ENCODE assay signal across 14 mouse cellular contexts in the genomic region with DNA sequence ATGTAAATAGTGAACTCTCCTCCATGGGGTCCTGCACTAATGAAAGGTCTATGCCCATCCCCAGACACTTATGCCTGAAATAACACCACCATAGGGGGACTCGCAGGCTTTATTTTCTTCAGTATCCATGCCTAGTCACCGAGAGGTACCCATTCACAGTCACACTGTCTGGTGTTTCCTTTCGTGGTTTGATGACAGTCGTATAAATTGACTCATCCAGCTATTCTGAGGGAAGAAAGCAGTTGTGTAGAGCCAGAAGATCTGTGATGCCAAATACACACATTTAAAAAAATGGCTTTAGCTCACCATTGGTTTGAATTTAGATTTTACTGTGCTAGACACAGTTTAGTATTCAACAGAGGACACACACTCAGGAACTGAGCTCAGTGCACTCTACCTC.
"Had no signal": no experiment of that assay in that cellular context is flagged by ENCODE, and none has a peak within 500 bp of the region (broad histone marks: within the 10 kb centered on the region; RNA-seq: fewer than 3 reads in every experiment).

No protein-coding gene starts in this region.

- H3K4me3 ChIP-seq: limb, embryonic 15.5 days; liver, embryonic 12.5 days; megakaryocyte, embryonic 14.5 days; neural tube, embryonic 12.5 days had no signal

- H3K4me2 ChIP-seq: limb, embryonic 15.5 days; liver, embryonic 12.5 days; lung, embryonic 14.5 days; midbrain, embryonic 11.5 days had no signal

- H3K27ac ChIP-seq: kidney, postnatal 0 days; limb, embryonic 15.5 days; liver, embryonic 12.5 days; neural tube, embryonic 12.5 days had no signal

- H3K4me1 ChIP-seq: limb, embryonic 15.5 days; liver, embryonic 12.5 days; megakaryocyte, embryonic 14.5 days had no signal

- DNase-seq: kidney, adult 9 months; kidney, postnatal 36 days; lung, embryonic 14.5 days; lung, postnatal 10 days; lung, postnatal 4 days; right cerebral cortex, adult 18-20 months; right cerebral cortex, postnatal 25 days; thymus, postnatal 36 days had no signal

- H3K36me3 ChIP-seq: limb, embryonic 15.5 days; liver, embryonic 12.5 days; neural tube, embryonic 12.5 days had no signal

- H3K9ac ChIP-seq: limb, embryonic 15.5 days; liver, embryonic 12.5 days; lung, embryonic 14.5 days; neural tube, embryonic 12.5 days had no signal

- H3K27me3 ChIP-seq: limb, embryonic 15.5 days; liver, embryonic 12.5 days; megakaryocyte, embryonic 14.5 days; neural tube, embryonic 12.5 days had no signal

- H3K9me3 ChIP-seq: limb, embryonic 15.5 days; liver, embryonic 12.5 days; megakaryocyte, embryonic 14.5 days; neural tube, embryonic 12.5 days had no signal
